Mouse (Mus musculus) MN1 (cell line): ENCODE results near the gene Elp4.

Experiments
- DNase-seq: peaks from one replicate; pipeline ENCODE4 v3.0.0-alpha.2; 2016; ENCODE audit warnings: low spot score

Elp4 gene

GRCm38 (mm10) chr2:105669881-105670730, 234.3 kb downstream of the Elp4 start:
- DNase-seq, result no peak

DNA sequence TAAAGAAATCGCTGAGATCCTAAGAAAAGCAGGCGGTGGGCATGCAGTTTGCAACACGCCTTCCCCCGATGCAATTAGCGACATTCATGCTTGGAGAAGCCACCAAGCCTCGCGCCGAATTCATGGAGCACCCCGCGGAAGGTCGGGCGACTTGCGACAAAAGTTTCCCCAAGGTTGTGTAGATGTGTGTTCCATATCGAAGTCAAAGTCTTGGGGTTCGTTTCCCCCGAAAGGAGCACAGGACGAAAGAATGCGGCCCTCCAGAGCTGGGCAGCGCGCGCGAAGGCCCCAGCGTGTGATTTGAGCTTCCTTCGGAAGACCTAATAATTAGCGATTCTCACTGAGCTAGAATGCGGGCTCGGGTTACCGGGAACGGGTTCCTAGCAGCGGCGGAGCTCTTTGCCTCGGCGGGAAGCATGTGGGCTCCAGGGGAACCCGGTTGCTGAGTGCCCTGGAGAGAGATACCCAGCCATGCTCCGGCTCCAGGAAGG, 234.9 kb downstream of the Elp4 start:
- no peak for DNase-seq

GRCm38 (mm10) chr2:105668271-105669270, 235.8 kb downstream of the Elp4 start, which contains the start of gene Pax6:
Pax6 (plus strand) TSS chr2:105668900.
- no peak for DNase-seq

- no peak for DNase-seq
These were observed 236.8 kb downstream of the Elp4 start for GRCm38 (mm10) chr2:105667626-105667950.

DNA sequence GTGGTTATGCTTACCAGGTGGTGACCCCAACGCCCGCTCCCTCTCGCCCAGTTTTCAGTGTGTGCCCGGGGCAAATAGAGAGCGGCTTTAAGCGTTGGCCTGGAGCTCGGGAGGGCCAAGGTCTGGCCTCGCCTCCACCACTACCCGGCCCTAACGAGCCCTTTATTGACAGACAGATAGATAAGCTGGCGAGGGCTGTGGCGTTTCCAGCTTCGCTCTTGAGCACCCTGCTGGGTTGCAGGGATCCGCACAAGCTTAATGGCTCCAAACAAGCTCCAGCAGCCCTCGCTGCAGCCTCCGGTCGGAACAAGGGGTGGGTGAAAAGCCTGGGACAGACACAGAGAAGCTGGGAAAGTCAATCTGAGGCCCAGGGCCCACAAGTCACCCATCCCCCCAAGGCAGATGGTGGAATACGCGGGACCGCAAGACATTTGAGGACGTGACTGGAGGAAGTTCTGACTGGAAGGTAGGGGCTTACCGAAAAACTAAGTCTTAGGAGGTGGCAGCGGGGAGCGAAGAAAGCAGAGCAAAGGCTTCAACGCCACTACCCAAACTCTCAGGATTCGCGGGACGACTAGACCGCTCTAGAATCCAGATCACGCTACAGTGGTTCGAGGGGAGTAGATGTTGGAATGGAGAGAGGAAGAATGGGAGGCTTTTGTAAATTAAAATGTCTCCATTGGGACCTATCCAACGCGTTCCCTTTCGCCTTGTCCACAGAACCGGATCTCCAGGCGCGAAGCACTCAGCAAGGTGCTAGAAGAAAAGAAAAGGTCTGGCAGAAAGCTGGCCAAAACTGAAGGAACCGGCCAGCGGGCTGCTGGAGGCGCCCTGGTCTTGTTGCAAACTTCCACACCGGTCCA, 237.4 kb downstream of the Elp4 start:
- no peak for DNase-seq

GRCm38 (mm10) chr2:105666331-105666730, 238.0 kb downstream of the Elp4 start:
- no peak for DNase-seq

DNA sequence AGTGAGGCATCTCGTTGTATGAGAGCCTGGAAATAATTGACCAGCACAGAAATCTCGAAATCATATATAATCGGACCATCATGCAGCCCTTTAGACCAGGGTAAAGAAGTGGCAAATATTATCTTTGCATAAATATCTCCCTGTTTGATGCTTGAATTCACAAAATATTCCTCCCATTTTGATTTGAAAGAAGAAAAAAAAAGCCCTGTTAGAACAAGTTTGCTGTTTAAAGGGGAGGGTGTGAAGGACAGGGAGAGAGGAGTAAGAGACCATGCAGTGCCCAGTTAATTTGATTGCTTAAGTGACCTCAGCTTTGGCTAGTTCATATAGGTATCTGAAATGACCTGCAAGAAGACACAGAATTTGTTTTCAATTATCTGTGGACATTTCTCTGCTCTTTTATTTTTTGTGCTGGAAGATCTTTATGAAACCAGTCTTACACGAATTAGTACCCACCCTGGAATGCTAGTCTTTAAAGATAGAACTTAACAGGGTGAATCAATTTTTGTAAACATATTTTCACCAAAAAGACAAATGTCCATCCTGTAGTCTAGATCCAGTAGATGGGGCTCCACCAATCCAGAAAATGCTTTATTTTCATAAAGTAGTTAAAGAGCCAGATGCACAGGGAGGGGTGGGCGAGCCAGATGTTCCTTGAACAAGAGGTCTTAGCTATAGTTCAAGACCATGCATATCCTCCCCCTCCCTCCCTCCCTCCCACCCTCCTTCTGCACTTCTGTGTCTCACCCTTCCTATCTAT, 238.7 kb downstream of the Elp4 start:
- no peak for DNase-seq

DNA sequence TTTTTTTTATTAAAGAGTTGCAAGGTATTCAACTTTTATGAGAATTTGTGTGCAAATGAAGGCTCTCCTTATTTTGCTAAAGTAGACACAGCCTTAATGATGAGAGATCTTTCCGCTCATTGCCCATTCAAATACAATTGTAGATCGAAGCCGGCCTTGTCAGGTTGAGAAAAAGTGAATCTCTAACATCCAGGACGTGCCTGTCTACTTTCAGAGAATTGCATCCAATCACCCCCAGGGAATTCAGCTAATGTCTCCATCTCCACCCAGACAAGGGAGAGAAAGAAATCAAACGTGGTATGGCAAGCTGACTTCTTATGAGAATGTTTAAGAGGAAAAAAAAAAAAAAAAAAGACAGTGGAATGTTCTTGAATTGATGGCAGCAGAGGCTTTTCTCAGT, 239.4 kb downstream of the Elp4 start:
- DNase-seq, result no peak

GRCm38 (mm10) chr2:105663101-105663511, 241.3 kb downstream of the Elp4 start:
- no peak for DNase-seq

GRCm38 (mm10) chr2:105662606-105663005, 241.8 kb downstream of the Elp4 start:
- DNase-seq, result no peak

- no peak for DNase-seq
These were observed 242.2 kb downstream of the Elp4 start for GRCm38 (mm10) chr2:105662121-105662520.

DNA sequence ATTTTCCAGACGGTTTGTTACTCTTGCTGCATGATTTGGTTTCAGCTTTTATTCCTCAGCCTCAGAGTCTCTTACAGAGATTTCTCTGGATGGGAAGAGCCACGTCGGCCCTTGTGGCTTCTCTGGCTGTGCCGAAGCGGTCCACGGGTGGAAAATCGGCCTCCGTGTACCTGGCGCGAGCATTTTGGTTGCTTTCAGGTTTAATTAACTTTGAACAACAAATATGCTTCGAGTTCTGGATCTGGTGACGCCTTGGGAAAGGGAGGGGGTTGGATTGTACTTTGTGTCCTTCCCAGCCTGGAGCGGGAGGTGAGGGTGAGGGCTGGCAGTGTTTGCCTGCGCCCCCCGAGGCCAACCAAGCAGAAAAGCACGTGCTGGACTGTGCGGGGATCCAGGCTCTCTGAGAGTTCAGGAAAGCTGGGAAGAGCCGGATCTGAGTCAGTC, 242.7 kb downstream of the Elp4 start:
- DNase-seq, result no peak

DNA sequence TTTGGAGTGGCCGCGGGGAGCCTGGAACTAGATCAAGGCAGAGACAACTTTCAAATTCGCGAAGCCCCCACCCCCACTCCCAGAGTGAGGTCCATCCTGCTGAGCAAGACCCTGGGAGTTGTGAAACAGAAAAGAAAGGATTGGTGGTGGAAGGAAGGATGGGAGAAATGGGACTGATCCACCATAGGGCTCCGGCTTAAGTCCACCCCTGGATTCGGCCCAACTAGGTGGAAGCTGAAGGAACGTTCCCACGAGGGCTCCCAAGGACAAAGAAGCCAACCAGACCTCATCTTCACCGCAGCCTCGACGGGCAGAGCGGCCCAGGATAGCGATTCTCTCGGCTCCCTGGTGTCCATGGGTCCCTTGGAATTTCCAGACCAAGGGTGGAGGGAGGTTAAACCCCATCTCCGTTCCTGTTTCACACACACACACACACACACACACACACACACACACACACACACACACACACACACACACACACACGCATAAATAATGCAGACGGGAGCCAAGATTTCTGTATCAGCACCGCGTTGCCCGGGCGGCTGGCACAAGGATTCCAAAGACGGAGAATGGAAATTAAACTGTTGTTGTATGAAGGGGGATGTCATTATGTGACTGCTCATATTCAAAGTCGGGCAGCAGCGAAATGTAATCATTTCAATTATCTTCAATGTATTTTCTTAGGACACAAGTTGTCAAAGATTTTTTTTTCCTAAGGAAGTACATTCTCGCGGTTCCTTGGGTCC, 243.3 kb downstream of the Elp4 start:
- no peak for DNase-seq

DNA sequence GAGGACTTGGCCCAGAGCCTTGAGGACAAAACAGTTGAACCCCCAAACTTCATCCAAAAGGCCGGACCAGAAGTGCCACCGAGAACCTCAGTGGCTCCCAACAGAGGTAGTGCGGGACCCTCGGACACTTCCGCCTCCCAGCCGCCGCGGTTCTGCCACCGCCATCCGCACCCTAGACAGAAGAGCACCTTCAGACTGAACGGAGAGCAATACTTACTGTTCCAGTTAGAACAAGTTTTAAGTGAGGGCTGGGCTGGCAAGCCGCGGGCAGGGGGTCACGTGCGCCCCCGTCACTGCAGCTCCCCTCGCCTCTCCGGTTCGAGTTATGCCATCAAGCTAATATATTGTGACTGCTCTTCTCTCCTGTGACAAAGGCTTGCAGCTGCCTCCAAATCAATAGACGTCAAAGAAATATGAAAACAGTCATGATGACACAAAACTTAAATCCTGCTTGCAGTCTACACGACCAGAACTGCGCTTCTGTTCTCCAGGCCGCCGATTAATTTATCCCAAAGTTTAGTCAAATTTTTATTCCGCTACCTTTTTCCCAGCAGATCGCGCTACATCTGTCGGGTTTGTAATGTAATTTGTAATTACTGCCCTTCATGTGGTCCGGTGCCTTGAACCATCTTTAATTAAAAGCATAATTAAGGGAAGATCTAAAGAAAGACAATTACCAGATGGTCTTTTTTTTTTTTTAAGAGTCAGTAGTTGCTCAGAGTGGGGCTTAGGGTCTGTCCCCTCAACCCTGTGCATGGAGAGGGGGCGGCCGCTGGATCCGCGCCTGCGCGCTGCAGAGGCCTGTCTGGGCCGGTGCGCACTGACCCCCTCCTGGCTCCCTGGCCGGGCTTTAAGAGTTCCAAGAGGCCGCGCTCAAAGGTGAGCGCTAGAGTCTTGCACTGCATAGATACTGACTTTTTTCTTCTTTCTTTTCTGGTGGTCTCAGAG, 244.2 kb downstream of the Elp4 start:
- no peak for DNase-seq

DNA sequence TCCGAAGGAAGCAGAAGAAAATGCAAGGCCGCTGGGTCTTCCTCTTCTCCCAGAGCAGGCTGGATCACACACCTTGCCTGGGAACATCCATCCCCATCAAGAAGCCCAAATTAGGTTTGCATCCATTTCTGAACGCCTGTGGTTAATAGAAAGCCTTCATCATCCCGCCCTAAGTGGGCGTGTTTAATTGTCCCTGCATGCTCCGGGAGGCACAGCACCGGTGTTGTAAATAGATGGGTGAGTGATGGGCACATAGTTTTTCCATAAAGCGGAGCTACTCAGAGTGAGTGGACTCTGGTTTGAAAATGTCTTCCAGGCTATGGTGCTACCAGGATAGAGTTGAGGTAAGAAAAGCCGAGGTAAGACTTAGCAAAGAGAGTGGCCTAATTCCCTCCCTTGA, 245.0 kb downstream of the Elp4 start:
- DNase-seq, result no peak

GRCm38 (mm10) chr2:105656456-105656855, 247.9 kb downstream of the Elp4 start:
- DNase-seq, result no peak
